Mouse (Mus musculus): ENCODE results near the gene Pip4k2c. TPM values are rescaled to one million over a fixed set of nuclear protein-coding genes. Genes with fewer than 3 reads are reported as not detected.
A peak's percentile ranks its signal among the peaks of the same experiment; 100 is the strongest.

Gene Pip4k2c
- 1 to 10 TPM; 7.6 to 7.9 TPM for total RNA-seq (2021)
- long read RNA-seq, experiment 1, transcript Pip4k2c-201 (10 exons, 3,307 nt) = major isoform, 12 of 22 reads
- long read RNA-seq, experiment 1, partial matches to known transcripts = 2 of 22 reads
- long read RNA-seq, experiment 1, other reads (novel, unspliced or antisense) = 8 of 22 reads
- long read RNA-seq, experiment 2, partial matches to known transcripts = 3 of 13 reads
- long read RNA-seq, experiment 2, other reads (novel, unspliced or antisense) = 8 of 13 reads

DNA sequence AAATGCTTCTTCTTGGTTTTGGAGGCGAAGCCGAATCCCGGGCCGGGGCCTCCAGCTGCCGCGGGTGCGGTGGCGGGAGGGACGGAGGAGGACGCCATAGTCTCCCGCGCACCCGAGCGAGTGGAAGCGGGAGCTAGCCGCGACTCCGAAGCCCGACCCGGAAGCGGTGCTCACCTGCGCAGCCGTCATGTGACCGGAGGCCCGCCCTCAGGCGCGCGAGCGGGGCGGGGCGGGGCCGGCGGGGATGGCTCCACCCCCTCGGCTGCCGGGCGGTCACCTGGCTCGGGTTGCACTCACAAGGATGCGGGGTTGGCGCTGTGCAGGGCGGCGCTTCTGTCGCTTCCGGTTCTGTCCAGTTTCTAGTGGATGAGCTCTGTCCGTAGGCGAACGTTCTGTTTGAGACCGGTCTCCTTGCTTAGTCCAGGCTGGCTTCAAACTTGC lies at the start of gene Pip4k2c:
Gene Pip4k2c, minus strand, starts transcription at position 172 of the 441 bp plus-strand sequence.
- TF ChIP-seq CTCF (IDR thresholded peaks at IDR 0.05) = no peak
- peak within 1 kb of the TSS; percentile 99 for H3K4me3 ChIP-seq
- H3K27ac ChIP-seq = peak within 1 kb of the TSS; percentile 89
- intact Hi-C loops (cut with DNase I) = loop anchor here (5.0 kb wide), 1 partner anchor 34 kb away; no protein-coding TSS in a partner anchor
- peak; percentile 95 for DNase-seq

- Histone ChIP-seq H3K4me3 (no peak overlapping the region), H3K27ac (no peak overlapping the region)
- intact Hi-C loops (cut with DNase I) = no loop called here
- DNase-seq = no peak
- TF ChIP-seq CTCF (IDR thresholded peaks at IDR 0.05) = no peak
Measured at GRCm38 (mm10) chr10:127258489-127258888, 47.1 kb upstream of the Pip4k2c start.

DNA sequence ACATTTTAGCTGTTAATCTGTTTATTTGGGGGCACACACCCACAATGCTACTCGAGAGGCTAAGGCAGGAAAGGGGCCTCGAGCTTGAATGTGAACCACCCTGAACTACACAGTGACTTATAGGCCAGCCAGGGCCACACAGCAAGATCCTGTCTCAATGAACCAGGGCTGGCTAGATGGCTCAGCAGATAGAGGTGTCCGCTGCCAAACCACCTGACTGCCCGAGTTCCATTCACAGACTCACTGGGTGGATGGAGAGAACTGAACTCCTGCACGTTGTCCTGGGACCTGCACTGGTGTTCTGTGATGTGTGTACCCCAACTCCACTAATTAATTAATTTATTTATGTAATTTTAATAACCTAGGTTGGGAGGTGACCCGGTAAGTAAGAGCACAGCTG lies 46.4 kb upstream of the Pip4k2c start:
- intact Hi-C loops (cut with DNase I) = no loop called here
- DNase-seq = no peak
- H3K4me3 ChIP-seq = no peak overlapping the region
- no peak for TF ChIP-seq CTCF (IDR thresholded peaks at IDR 0.05)
- H3K27ac ChIP-seq = no peak overlapping the region

DNA sequence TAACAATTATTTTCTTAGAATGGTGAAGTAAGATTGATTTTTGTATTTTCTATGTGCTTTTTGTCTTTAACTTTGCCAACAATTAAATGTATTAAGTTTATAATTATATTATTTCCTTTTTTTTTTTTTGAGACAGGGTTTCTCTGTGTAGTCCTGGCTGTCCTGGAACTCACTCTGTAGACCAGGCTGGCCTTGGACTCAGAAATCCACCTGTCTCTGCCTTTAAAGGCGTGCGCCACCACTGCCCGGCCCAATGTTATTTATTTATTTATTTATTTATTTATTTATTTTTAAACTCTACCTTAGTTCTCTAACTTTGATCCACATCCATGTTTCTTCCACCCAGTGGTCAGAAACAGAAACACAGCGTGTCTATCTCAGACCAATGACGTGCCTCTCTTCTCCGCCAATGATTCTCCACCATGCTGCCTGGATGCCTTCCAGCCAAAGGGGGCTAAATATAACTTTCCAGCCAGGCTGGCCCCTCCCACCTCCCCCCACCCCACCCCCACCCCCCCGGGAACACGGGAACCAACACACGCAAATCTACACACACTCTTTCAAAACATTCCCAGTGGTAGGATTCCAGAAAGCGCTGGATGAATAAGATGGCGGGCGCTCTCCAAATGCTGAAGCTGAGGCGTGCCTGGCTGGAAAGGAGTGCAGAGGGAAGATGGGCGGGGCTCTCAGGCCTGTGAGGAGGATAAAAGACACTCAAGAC lies 44.4 kb upstream of the Pip4k2c start:
- intact Hi-C loops (cut with DNase I) = no loop called here
- DNase-seq = peak; percentile 64

DNA sequence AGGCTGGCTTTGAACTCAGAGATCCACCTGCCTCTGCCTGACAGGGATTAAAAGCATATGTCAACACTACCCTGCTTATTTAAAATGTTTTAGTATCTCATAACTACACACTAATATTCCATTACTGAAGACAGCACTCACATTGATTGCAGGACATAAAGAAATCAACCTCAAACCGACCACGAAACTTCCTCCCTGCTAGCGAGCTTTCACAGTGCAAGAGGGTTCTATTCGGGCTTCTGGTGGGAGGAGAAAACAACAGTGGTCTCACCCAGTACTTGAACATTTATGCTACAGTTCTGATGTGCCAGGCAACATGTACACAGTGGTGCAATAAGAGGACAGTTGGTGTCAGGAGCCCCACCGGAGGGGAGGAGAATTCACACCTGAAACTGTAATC lies 39.4 kb upstream of the Pip4k2c start:
- intact Hi-C loops (cut with DNase I) = no loop called here
- Histone ChIP-seq H3K27ac (no peak overlapping the region), H3K4me3 (no peak overlapping the region)
- no peak for DNase-seq
- TF ChIP-seq CTCF (IDR thresholded peaks at IDR 0.05) = no peak

More for the DNA sequence above, 44.4 kb upstream of the Pip4k2c start:
- H3K27ac ChIP-seq = no peak overlapping the region
- H3K4me3 ChIP-seq = no peak overlapping the region
- TF ChIP-seq CTCF (IDR thresholded peaks at IDR 0.05) = peak; percentile 34

GRCm38 (mm10) chr10:127238241-127238824 lies 26.9 kb upstream of the Pip4k2c start:
- DNase-seq = no peak
- intact Hi-C loops (cut with DNase I) = no loop called here
- TF ChIP-seq CTCF (IDR thresholded peaks at IDR 0.05) = no peak

DNA sequence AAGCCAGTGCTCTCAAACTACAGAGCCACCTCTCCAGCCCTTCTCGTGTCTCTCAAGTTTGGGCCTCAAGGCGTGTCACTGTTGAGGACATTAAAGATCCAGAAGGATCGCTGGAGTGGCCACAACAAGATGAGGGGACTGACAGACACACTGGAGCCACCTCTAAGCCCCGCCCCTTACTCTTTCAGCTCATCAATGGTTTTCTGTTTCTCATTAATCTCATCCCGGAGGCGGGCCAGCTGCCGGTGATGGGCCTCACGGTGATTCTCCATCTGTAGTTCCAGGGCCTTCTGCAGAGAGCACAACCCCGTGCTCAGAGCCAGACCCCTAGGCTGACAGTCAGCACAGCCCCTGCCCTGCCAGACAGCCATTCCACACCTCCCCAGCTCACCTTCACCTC lies 25.2 kb upstream of the Pip4k2c start:
- intact Hi-C loops (cut with DNase I) = no loop called here

More at GRCm38 (mm10) chr10:127238241-127238824, 26.9 kb upstream of the Pip4k2c start:
- Histone ChIP-seq H3K27ac (no peak overlapping the region), H3K4me3 (no peak overlapping the region)

DNA sequence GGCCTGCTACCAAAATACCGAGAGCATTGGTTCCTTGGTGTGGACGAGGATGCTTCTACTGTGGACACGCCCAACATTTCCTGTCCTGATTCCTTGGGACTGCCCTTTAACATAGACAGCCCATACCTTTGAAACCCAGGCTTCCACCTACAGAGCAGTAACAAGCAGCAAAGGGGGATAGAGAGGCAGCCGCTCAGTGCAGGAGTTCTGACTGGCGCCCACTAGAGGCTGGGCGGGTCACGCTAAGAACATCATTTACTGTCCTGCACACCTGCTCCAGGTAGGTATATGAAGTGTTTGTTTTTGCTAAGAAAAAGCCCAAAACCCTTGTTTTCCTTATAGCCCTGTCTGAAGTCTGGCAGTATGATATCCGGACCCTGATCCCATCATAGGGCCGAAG lies 21.8 kb upstream of the Pip4k2c start:
- H3K27ac ChIP-seq = no peak overlapping the region
- DNase-seq = no peak
- TF ChIP-seq CTCF (IDR thresholded peaks at IDR 0.05) = peak; percentile 10; the same call in 1 of the 2 replicates
- H3K4me3 ChIP-seq = no peak overlapping the region
- intact Hi-C loops (cut with DNase I) = no loop called here

More for the DNA sequence above, 25.2 kb upstream of the Pip4k2c start:
- no peak overlapping the region for H3K4me3 ChIP-seq
- TF ChIP-seq CTCF (IDR thresholded peaks at IDR 0.05) = no peak
- no peak for DNase-seq
- H3K27ac ChIP-seq = no peak overlapping the region

GRCm38 (mm10) chr10:127231741-127232140 lies 20.4 kb upstream of the Pip4k2c start:
- Histone ChIP-seq H3K27ac (no peak overlapping the region), H3K4me3 (no peak overlapping the region)
- no peak for DNase-seq
- intact Hi-C loops (cut with DNase I) = no loop called here
- no peak for TF ChIP-seq CTCF (IDR thresholded peaks at IDR 0.05)

- no peak for DNase-seq
- intact Hi-C loops (cut with DNase I) = no loop called here
- no peak for TF ChIP-seq CTCF (IDR thresholded peaks at IDR 0.05)
- H3K4me3 ChIP-seq = no peak overlapping the region
- no peak overlapping the region for H3K27ac ChIP-seq
Measured at GRCm38 (mm10) chr10:127230693-127231092, 19.3 kb upstream of the Pip4k2c start.

DNA sequence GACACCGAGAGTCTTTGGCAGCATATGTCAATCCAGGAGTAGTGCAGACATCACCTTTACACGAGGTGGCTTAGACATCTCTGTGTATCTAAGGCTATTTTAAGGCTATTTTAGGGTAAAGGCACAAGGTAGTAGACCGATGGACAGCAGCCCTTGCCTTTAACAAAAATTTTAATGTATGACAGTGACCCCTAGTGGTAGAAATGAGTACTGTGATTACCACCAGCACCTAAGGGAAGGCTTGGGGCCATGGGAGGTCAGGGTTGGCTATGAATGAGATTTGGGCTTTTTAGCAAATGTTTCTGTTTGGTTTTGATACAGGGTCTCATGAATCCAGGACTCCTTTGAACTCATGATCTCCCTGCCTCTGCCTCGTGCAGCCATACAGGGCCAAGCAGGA lies 17.5 kb upstream of the Pip4k2c start:
- intact Hi-C loops (cut with DNase I) = loop anchor here (1.0 kb wide), 1 partner anchor 52 kb away; no protein-coding TSS in a partner anchor
- H3K4me3 ChIP-seq = no peak overlapping the region
- no peak for DNase-seq
- peak; percentile 87 for TF ChIP-seq CTCF (IDR thresholded peaks at IDR 0.05)
- no peak overlapping the region for H3K27ac ChIP-seq

DNA sequence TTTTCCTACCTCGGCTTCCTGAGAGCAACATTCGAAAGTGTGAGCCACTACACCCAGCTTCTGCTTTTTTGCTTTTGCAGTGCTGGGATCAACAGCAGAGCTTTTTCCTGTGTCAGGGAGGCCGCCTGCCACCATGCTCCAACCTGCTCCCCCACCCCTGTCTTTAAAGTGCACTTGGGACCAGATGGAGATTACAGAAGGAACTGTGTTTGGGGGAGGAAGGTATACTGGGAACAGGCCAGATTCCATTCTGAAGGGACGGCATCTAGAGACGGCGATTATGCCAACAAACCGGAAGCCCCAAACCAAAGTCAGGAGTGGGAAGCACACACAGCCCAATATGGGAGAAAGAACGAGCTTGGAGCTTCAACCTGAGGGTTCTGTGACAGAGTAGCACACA lies 15.8 kb upstream of the Pip4k2c start:
- intact Hi-C loops (cut with DNase I) = no loop called here
- DNase-seq = no peak
- H3K4me3 ChIP-seq = no peak overlapping the region
- TF ChIP-seq CTCF (IDR thresholded peaks at IDR 0.05) = no peak
- no peak overlapping the region for H3K27ac ChIP-seq

DNA sequence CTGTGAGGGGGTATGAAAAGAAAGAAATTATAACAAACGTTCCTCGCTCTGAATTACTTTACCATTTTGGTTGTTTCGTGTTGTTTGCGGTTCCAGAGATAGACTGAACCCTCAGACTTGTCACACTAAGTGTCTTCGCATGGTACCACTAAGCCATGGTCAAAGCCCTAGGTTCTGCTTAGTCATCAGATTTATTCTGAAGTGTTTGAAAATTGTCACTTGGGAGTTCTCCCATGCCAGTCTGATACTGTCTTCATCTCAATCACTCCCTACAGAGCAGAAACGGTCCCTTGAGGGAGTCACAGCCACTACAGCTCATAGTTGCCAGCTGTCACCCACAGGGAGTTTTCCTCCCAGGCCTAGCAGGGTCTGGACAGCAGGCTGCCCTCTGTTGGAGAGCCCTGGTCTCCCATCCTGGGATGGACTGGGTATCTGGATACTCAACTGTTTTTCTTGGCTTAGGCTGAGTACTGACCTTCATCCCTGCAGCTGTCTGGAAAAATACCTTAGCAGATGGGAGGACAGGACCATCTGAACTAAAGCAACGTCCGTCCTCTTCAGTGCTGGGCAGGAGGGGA lies 15.0 kb upstream of the Pip4k2c start:
- intact Hi-C loops (cut with DNase I) = no loop called here
- Histone ChIP-seq H3K27ac (no peak overlapping the region), H3K4me3 (no peak overlapping the region)
- peak; percentile 46 for TF ChIP-seq CTCF (IDR thresholded peaks at IDR 0.05)
- no peak for DNase-seq
